ENCODE assay signal across 11 mouse cellular contexts in the genomic region with DNA sequence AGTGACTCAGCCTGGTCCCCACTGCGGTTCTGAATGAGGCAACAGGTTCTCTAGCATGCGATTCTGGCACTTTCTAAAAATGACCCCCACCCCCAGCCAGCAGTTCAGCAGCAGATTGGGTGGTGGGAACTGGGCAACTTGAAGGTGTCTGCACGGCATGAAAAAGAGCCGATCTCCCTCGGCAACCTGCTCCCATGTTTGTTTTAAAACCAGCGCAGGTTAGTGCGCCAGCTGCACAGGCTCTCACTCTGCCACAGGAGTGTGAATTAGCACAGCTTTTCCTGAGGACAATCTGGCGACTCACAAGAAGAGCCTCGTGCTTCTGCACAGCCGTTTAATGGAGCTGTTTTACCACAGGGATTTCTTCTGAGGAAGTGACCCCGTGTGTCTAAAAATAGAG.
DNase-seq lines count a peak whose midpoint lies in the region; ATAC-seq and TF ChIP-seq lines count a peak whose summit lies in the region.
"Had no signal": no experiment of that assay in that cellular context is flagged by ENCODE, and none has a peak within 500 bp of the region (broad histone marks: within the 10 kb centered on the region; RNA-seq: fewer than 3 reads in every experiment).

No protein-coding gene starts in this region.

- no peak overlapping the region for H3K4me3 ChIP-seq in intestine, embryonic 15.5 days (replicated peaks)
- H3K4me3 ChIP-seq in intestine, postnatal 0 days (ENCODE audit: low read depth, low read length) = no peak overlapping the region
- H3K4me3 ChIP-seq in bone marrow macrophage, adult 2 months (ENCODE audit: insufficient read depth, low read length) = peak overlapping the region; percentile 8; the same call in 1 of the 2 replicates
- H3K4me3 ChIP-seq in forebrain, embryonic 16.5 days (replicated peaks; ENCODE audit: low read length) = no peak overlapping the region
- H3K4me3 ChIP-seq: embryonic facial prominence, embryonic 13.5 days had no signal

- DNase-seq in left cerebral cortex, postnatal 14 days (ENCODE audit: low spot score in 2 of 2) = peak; percentile 58 to 77
- no peak for DNase-seq in urinary bladder, postnatal 25 days (ENCODE audit: low spot score)
- no peak for DNase-seq in gastrocnemius, adult 8-10 months (ENCODE audit: low spot score in 2 of 2)
- DNase-seq in Muller cell, postnatal 12 days (ENCODE audit: inconsistent ontology term) = no peak
- DNase-seq: heart, postnatal 36 days; liver, postnatal 0 days had no signal

- no peak overlapping the region for H3K9ac ChIP-seq in intestine, embryonic 15.5 days
- H3K9ac ChIP-seq in intestine, postnatal 0 days (ENCODE audit: low read depth, low read length) = no peak overlapping the region
- no peak overlapping the region for H3K9ac ChIP-seq in forebrain, embryonic 16.5 days (replicated peaks; ENCODE audit: low read depth, low read length)
- H3K9ac ChIP-seq: embryonic facial prominence, embryonic 13.5 days; liver, postnatal 0 days had no signal

- H3K9me3 ChIP-seq in intestine, embryonic 15.5 days = no peaks in the 10 kb centered on the region
- H3K9me3 ChIP-seq in intestine, postnatal 0 days (ENCODE audit: control insufficient read depth) = no peaks in the 10 kb centered on the region
- no peaks in the 10 kb centered on the region for H3K9me3 ChIP-seq in forebrain, embryonic 16.5 days (ENCODE audit: control insufficient read depth, low read length)
- H3K9me3 ChIP-seq: embryonic facial prominence, embryonic 13.5 days had no signal

- no peaks in the 10 kb centered on the region for H3K4me1 ChIP-seq in intestine, embryonic 15.5 days (replicated peaks)
- H3K4me1 ChIP-seq in intestine, postnatal 0 days (replicated peaks; ENCODE audit: control insufficient read depth, insufficient read depth, low read length) = no peaks in the 10 kb centered on the region
- H3K4me1 ChIP-seq in bone marrow macrophage, adult 2 months (ENCODE audit: control insufficient read depth, insufficient read depth, low read length) = no peaks in the 10 kb centered on the region; the same call in 1 of the 2 replicates
- peaks cover 5% of the 10 kb centered on the region; the same call in 1 of the 2 replicates for H3K4me1 ChIP-seq in forebrain, embryonic 16.5 days (replicated peaks; ENCODE audit: control insufficient read depth, insufficient read depth, low read length)
- H3K4me1 ChIP-seq: embryonic facial prominence, embryonic 13.5 days had no signal

- no peak for TF ChIP-seq CTCF in intestine, postnatal 0 days (IDR thresholded peaks at IDR 0.05; ENCODE audit: low read depth)
- no peak for TF ChIP-seq CTCF in bone marrow macrophage, adult 2 months (IDR thresholded peaks at IDR 0.05; ENCODE audit: low read depth, low read length)

- intact Hi-C loops in left cerebral cortex, postnatal 14 days (cut with DNase I) = no loop called here

- no peak for TF ChIP-seq POLR2A in bone marrow macrophage, adult 2 months (IDR thresholded peaks at IDR 0.05; ENCODE audit: borderline replicate concordance, low read depth, low read length)

- H3K4me2 ChIP-seq in intestine, embryonic 15.5 days (replicated peaks) = peak overlapping the region; percentile 26; the same call in 1 of the 2 replicates
- no peak overlapping the region; the same call in 1 of the 2 replicates for H3K4me2 ChIP-seq in intestine, postnatal 0 days (replicated peaks; ENCODE audit: low read depth)
- H3K4me2 ChIP-seq in forebrain, embryonic 16.5 days (ENCODE audit: low read length) = no peak overlapping the region
- H3K4me2 ChIP-seq: embryonic facial prominence, embryonic 13.5 days had no signal

- WGBS in intestine, embryonic 15.5 days = 20% methylated on average over 11 of the region's 11 CpGs
- 15% methylated on average over 11 of the region's 11 CpGs for WGBS in intestine, postnatal 0 days
- 44% methylated on average over 11 of the region's 11 CpGs for WGBS in forebrain, embryonic 16.5 days

- H3K27me3 ChIP-seq in intestine, embryonic 15.5 days (replicated peaks) = no peaks in the 10 kb centered on the region
- no peaks in the 10 kb centered on the region for H3K27me3 ChIP-seq in intestine, postnatal 0 days (replicated peaks; ENCODE audit: control insufficient read depth, insufficient read depth, low read length)
- H3K27me3 ChIP-seq in forebrain, embryonic 16.5 days (replicated peaks; ENCODE audit: control insufficient read depth, insufficient read depth, low read length) = no peaks in the 10 kb centered on the region
- H3K27me3 ChIP-seq: embryonic facial prominence, embryonic 13.5 days had no signal

- no peak for ATAC-seq in intestine, embryonic 15.5 days
- no peak for ATAC-seq in intestine, postnatal 0 days
- peak; percentile 64 for ATAC-seq in forebrain, embryonic 16.5 days
- ATAC-seq: liver, postnatal 0 days had no signal

- no peak overlapping the region for H3K27ac ChIP-seq in intestine, embryonic 15.5 days
- H3K27ac ChIP-seq in intestine, postnatal 0 days (ENCODE audit: low read depth, low read length) = no peak overlapping the region
- H3K27ac ChIP-seq in bone marrow macrophage, adult 2 months (ENCODE audit: insufficient read depth, low read depth, low read length) = no peak overlapping the region
- H3K27ac ChIP-seq in forebrain, embryonic 16.5 days (ENCODE audit: low read length) = no peak overlapping the region
- H3K27ac ChIP-seq: embryonic facial prominence, embryonic 13.5 days had no signal

- H3K36me3 ChIP-seq in intestine, embryonic 15.5 days = no peaks in the 10 kb centered on the region
- H3K36me3 ChIP-seq in intestine, postnatal 0 days (ENCODE audit: control insufficient read depth, insufficient read depth) = no peaks in the 10 kb centered on the region
- H3K36me3 ChIP-seq in forebrain, embryonic 16.5 days (ENCODE audit: control insufficient read depth, insufficient read depth) = no peaks in the 10 kb centered on the region
- H3K36me3 ChIP-seq: embryonic facial prominence, embryonic 13.5 days had no signal

Comparison
In these comparisons a context has a peak if more than half of its experiments do, and no peak if none do; other contexts are left out.
1. DNase-seq: peak in left cerebral cortex, postnatal 14 days (2 of 2); none in urinary bladder, postnatal 25 days (single experiment), gastrocnemius, adult 8-10 months (0 of 2) and Muller cell, postnatal 12 days (single experiment).